Mouse (Mus musculus): ENCODE measurements around the gene Bcl9l. TPM values are rescaled to one million over a fixed set of nuclear protein-coding genes. Genes with fewer than 3 reads are reported as not detected.
A peak's percentile ranks its signal among the peaks of the same experiment; 100 is the strongest.

The Bcl9l gene
- polyA plus RNA-seq, 1 experiment from 2014 or later = 10.2 TPM

- no peaks in the 10 kb centered on the region for H3K36me3 ChIP-seq
- peaks cover 15% of the 10 kb centered on the region for H3K4me1 ChIP-seq
- H3K27me3 ChIP-seq = no peaks in the 10 kb centered on the region
- no peak overlapping the region for H3K27ac ChIP-seq (replicated peaks)
- H3K9ac ChIP-seq (replicated peaks) = no peak overlapping the region
- no peak for ATAC-seq (ENCODE audit: low FRiP score, low read depth)
- H3K4me2 ChIP-seq (replicated peaks) = no peak overlapping the region
- no peak overlapping the region for H3K4me3 ChIP-seq
- no peaks in the 10 kb centered on the region for H3K9me3 ChIP-seq
- WGBS = 68% methylated on average over 3 of the region's 3 CpGs
Measured at GRCm38 (mm10) chr9:44473184-44473583, 9.4 kb upstream of the Bcl9l start.

- 31% methylated on average over 1 of the region's 1 CpGs for whole genome bisulfite sequencing
- Histone ChIP-seq H3K9ac (replicated peaks) (no peak overlapping the region), H3K4me3 (no peak overlapping the region)
Measured at GRCm38 (mm10) chr9:44474327-44474726, 8.3 kb upstream of the Bcl9l start.

DNA sequence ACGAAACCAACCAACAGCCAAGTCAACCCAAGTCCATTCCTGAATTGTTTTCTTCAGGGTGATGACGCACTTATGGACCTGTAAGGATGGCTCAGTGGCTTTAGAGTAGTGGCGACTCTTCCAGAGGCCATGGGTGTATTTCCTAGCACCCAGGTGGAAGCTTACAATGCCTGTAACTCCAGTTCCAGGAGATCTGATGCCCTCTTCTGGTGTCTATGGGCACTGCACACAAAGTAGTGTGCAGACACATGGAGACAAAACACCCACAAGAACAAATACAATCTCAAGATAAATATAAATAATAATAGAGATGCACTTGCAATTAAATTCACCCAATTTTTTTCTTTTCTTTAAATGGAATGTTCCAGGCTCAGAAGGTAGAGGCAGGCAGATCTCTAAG lies 6.7 kb upstream of the Bcl9l start:
- Histone ChIP-seq H3K9me3 (no peaks in the 10 kb centered on the region), H3K4me2 (replicated peaks) (no peak overlapping the region), H3K27ac (replicated peaks) (no peak overlapping the region), H3K36me3 (no peaks in the 10 kb centered on the region), H3K4me3 (no peak overlapping the region), H3K9ac (replicated peaks) (no peak overlapping the region), H3K27me3 (no peaks in the 10 kb centered on the region), H3K4me1 (peaks cover 18% of the 10 kb centered on the region)
- no peak for ATAC-seq (ENCODE audit: low FRiP score, low read depth)
- 93% methylated on average over 3 of the region's 3 CpGs for WGBS

More at GRCm38 (mm10) chr9:44474327-44474726, 8.3 kb upstream of the Bcl9l start:
- Histone ChIP-seq H3K4me2 (replicated peaks) (no peak overlapping the region), H3K27ac (replicated peaks) (no peak overlapping the region), H3K4me1 (peaks cover 13% of the 10 kb centered on the region), H3K9me3 (no peaks in the 10 kb centered on the region), H3K36me3 (no peaks in the 10 kb centered on the region), H3K27me3 (no peaks in the 10 kb centered on the region)
- ATAC-seq (ENCODE audit: low FRiP score, low read depth) = no peak

DNA sequence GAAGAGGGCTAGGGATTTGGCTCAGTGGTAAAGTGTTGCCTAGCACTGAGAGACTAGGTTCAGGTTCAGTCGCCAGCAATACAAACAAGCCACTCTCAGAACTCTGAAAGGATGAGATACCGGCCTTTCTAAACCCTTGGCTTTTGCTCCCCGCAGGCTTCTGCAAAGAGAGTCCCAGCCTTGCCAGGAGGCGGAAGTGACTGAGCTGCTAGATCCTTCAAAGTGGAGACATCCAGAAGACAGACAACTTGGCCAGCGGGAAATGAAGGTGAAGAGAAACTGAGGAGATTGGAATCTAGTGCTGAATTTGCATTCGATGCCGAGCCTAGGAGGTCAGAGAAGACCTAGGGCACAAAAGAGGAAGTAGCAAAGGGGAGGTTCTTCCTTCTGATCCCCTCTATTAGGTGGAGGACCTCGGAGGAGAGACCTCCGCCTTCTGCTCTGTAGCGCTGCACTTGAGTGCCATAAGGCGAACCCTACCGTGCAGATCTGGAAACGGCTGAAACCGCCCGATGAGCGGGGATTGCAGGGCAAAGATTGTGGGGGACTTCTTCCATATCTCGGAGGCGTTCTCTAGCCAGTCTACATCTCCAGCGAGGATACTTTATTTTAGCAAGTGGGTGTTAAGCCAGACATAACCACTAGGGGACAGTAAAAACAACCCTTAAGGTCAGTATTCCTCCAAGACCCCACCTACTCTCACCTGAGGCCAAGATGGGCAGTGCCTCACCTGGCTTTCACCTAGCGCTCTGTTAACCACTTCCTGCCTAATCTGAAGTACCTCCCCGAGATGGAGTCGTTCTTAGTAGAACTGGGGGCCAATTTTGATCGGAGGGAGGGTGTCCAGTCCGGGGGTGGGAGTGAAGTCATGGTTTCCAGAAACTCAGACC lies 5.0 kb upstream of the Bcl9l start:
- 6% methylated on average over 24 of the region's 24 CpGs for WGBS
- Histone ChIP-seq H3K9ac (replicated peaks) (peak overlapping the region; percentile 81; the same call in 1 of the 2 replicates), H3K4me1 (peaks cover 26% of the 10 kb centered on the region), H3K36me3 (no peaks in the 10 kb centered on the region), H3K27me3 (peaks cover 4% of the 10 kb centered on the region), H3K9me3 (no peaks in the 10 kb centered on the region), H3K4me2 (replicated peaks) (peak overlapping the region; percentile 85), H3K4me3 (peak overlapping the region; percentile 59), H3K27ac (replicated peaks) (peak overlapping the region; percentile 97)
- no peak for ATAC-seq (ENCODE audit: low FRiP score, low read depth)

GRCm38 (mm10) chr9:44478229-44478921 lies 4.2 kb upstream of the Bcl9l start:
- under 1% methylated on average over 22 of the region's 27 CpGs for WGBS
- H3K9me3 ChIP-seq = no peaks in the 10 kb centered on the region
- peak; percentile 63 for ATAC-seq (ENCODE audit: low FRiP score, low read depth)
- H3K4me2 ChIP-seq (replicated peaks) = peak overlapping the region; percentile 85
- peaks cover 26% of the 10 kb centered on the region for H3K4me1 ChIP-seq
- peaks cover 4% of the 10 kb centered on the region for H3K27me3 ChIP-seq
- peak overlapping the region; percentile 81 for H3K9ac ChIP-seq (replicated peaks)
- no peaks in the 10 kb centered on the region for H3K36me3 ChIP-seq
- peak overlapping the region; percentile 59 for H3K4me3 ChIP-seq
- H3K27ac ChIP-seq (replicated peaks) = peak overlapping the region; percentile 97

DNA sequence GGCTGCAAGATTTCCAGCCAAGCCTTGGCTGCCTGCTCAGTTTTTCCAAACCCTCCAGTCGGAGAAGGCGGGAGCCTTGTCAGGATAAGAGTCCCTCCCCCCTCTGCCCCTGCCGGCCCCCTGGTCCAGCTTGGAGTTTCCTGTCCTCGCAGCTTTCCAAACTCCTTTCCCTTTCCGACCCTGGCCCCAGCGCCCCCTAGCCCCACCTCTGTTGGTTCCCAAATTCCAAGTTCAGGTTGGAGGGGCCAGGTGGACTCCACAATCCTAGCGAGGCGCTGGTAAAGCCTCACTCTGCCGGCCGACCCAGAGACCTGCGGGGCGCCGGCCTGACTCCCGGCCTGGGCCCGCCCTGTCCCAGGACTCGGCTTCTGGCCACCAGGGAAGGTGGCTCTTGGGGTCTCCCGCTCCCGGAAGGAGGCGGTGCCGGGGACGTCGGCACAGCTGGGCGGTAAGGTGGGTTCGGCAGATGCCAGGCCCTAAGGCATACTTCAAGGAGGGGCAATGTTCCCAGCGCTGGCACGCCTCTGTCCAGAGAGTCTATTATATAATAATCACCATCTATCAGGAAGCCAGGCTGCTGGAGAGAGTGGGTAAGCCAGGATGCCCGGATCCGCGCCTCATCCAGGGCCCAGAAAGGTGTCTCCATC lies 3.5 kb upstream of the Bcl9l start:
- WGBS = 0% methylated on average over 29 of the region's 29 CpGs
- Histone ChIP-seq H3K27ac (replicated peaks) (peak overlapping the region; percentile 97), H3K27me3 (peaks cover 4% of the 10 kb centered on the region), H3K4me1 (peaks cover 32% of the 10 kb centered on the region), H3K9ac (replicated peaks) (peak overlapping the region; percentile 81), H3K36me3 (no peaks in the 10 kb centered on the region), H3K4me2 (replicated peaks) (peak overlapping the region; percentile 85), H3K4me3 (peak overlapping the region; percentile 59), H3K9me3 (no peaks in the 10 kb centered on the region)
- peak; percentile 66 for ATAC-seq (ENCODE audit: low FRiP score, low read depth)

DNA sequence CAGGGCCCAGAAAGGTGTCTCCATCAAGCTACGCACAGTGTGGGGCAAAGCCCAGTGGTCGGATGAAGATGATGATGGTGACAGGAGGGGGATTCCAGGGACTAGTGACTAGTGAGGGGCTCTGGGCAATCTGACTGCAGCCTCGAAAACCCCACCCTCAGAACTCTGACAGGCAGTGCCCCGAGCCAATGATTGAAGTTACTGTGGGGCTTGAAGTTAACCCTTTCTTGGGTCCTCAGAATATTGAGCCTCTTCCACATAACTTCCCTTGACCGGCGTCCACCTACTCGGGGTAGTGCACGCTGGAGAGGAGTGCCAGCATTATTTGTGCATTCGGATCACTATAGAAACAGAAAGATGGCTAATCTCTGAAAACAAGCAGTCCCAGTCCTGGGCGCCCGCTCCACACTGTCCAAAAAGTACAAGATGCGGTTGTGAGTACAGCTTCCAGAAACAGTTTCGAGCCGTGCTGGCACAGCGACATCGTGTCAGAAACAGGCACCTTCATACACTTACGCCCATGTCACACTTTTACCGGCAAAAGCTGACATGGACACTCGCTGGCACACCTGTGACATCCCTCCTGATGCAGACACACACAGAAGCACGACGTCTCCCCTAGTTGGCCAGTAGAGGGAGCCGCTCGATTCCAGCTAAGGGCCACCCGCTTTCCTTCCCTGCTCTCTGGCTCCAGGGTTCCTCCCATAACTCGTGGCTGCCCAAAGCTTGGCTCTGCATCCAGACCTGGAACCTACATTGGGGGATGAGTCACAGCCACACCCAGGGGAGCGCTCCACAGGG lies 2.8 kb upstream of the Bcl9l start:
- H3K27me3 ChIP-seq = peaks cover 4% of the 10 kb centered on the region
- no peaks in the 10 kb centered on the region for H3K9me3 ChIP-seq
- no peaks in the 10 kb centered on the region for H3K36me3 ChIP-seq
- H3K27ac ChIP-seq (replicated peaks) = peak overlapping the region; percentile 97
- peak overlapping the region; percentile 85 for H3K4me2 ChIP-seq (replicated peaks)
- peaks cover 40% of the 10 kb centered on the region for H3K4me1 ChIP-seq
- H3K4me3 ChIP-seq = peak overlapping the region; percentile 59
- under 1% methylated on average over 26 of the region's 26 CpGs for WGBS
- peak overlapping the region; percentile 81 for H3K9ac ChIP-seq (replicated peaks)
- peak; percentile 31 for ATAC-seq (ENCODE audit: low FRiP score, low read depth)

- H3K4me3 ChIP-seq = peak overlapping the region; percentile 98
- peaks cover 4% of the 10 kb centered on the region for H3K27me3 ChIP-seq
- H3K9me3 ChIP-seq = no peaks in the 10 kb centered on the region
- peak overlapping the region; percentile 98 for H3K27ac ChIP-seq (replicated peaks)
- 0 out of 2 replicates have a peak overlapping the region, but pooled peaks have one; percentile 98 for H3K9ac ChIP-seq (replicated peaks)
- WGBS = 2% methylated on average over 3 of the region's 3 CpGs
- peak overlapping the region; percentile 87 for H3K4me2 ChIP-seq (replicated peaks)
- H3K36me3 ChIP-seq = no peaks in the 10 kb centered on the region
- H3K4me1 ChIP-seq = peaks cover 63% of the 10 kb centered on the region
- ATAC-seq (ENCODE audit: low FRiP score, low read depth) = no peak
Measured at GRCm38 (mm10) chr9:44482112-44482511, 513 bp upstream of the Bcl9l start.

- WGBS = under 1% methylated on average over 35 of the region's 39 CpGs
- no peak for ATAC-seq (ENCODE audit: low FRiP score, low read depth)
Measured at GRCm38 (mm10) chr9:44483041-44483509, 450 bp downstream of the Bcl9l start.

GRCm38 (mm10) chr9:44483510-44484044 lies 952 bp downstream of the Bcl9l start:
- Histone ChIP-seq H3K27me3 (peaks cover 7% of the 10 kb centered on the region), H3K9me3 (no peaks in the 10 kb centered on the region), H3K4me3 (peak overlapping the region; percentile 98), H3K4me1 (peaks cover 65% of the 10 kb centered on the region), H3K27ac (replicated peaks) (peak overlapping the region; percentile 98), H3K9ac (replicated peaks) (peak overlapping the region; percentile 98), H3K36me3 (no peaks in the 10 kb centered on the region), H3K4me2 (replicated peaks) (peak overlapping the region; percentile 87)
- peak; percentile 25; the same call in 1 of the 2 replicates for ATAC-seq (ENCODE audit: low FRiP score, low read depth)
- WGBS = under 1% methylated on average over 12 of the region's 12 CpGs

More at GRCm38 (mm10) chr9:44483041-44483509, 450 bp downstream of the Bcl9l start:
- H3K4me3 ChIP-seq = peak overlapping the region; percentile 98
- H3K4me1 ChIP-seq = peaks cover 64% of the 10 kb centered on the region
- no peaks in the 10 kb centered on the region for H3K36me3 ChIP-seq
- H3K27ac ChIP-seq (replicated peaks) = peak overlapping the region; percentile 98
- no peaks in the 10 kb centered on the region for H3K9me3 ChIP-seq
- H3K9ac ChIP-seq (replicated peaks) = peak overlapping the region; percentile 98
- peak overlapping the region; percentile 87 for H3K4me2 ChIP-seq (replicated peaks)
- H3K27me3 ChIP-seq = peaks cover 7% of the 10 kb centered on the region
